Mouse (Mus musculus) spleen, adult 2 months (tissue): ENCODE measurements around the gene Tmem141. TPM values are rescaled to one million over a fixed set of nuclear protein-coding genes. Genes with fewer than 3 reads are reported as not detected.
A peak's percentile ranks its signal among the peaks of the same experiment; 100 is the strongest.

ENCODE experiments used
- DNase-seq, 2 experiments: peaks; one replicate each; pipeline versions ENCODE4 v3.0.0 to v3.0.0-alpha.2; 2012 to 2021; ENCODE audit warnings: low spot score in 2 of 2, low read depth in 1 of 2
- H3K27ac ChIP-seq: fragments of 200-500 bp; 2 replicates; pipeline ENCODE4 v1.5.1; 2012; ENCODE audit warnings: low read length, inconsistent platforms; ENCODE audit not compliant: insufficient read depth
- H3K27me3 ChIP-seq: fragments of 200-500 bp; 2 replicates; pipeline ENCODE4 v1.6.1; 2012; ENCODE audit warnings: mild to moderate bottlenecking, moderate library complexity, low read length, inconsistent platforms; ENCODE audit not compliant: control insufficient read depth, insufficient read depth
- H3K36me3 ChIP-seq: fragments of 200-500 bp; 2 replicates; pipeline ENCODE4 v1.6.1; 2012; ENCODE audit warnings: mild to moderate bottlenecking, low read length, inconsistent platforms; ENCODE audit not compliant: control insufficient read depth, insufficient read depth
- H3K4me1 ChIP-seq: fragments of 200-500 bp; 2 replicates; pipeline ENCODE4 v1.6.1; 2011; ENCODE audit warnings: inconsistent platforms; ENCODE audit not compliant: control insufficient read depth, insufficient read depth, insufficient read length
- H3K4me3 ChIP-seq: fragments of 200-500 bp; 2 replicates; pipeline ENCODE4 v1.5.1; 2011; ENCODE audit warnings: mild to moderate bottlenecking, inconsistent platforms; ENCODE audit not compliant: insufficient read depth, insufficient read length; ENCODE audit errors: extremely low read depth
- CTCF ChIP-seq: fragments of 200-500 bp; IDR thresholded peaks from 2 replicates; pipeline ENCODE4 v1.5.1; 2011; ENCODE audit warnings: mild to moderate bottlenecking, inconsistent platforms; ENCODE audit not compliant: insufficient read depth, insufficient read length, insufficient replicate concordance; ENCODE audit errors: extremely low read depth
- POLR2A ChIP-seq: fragments of 200-500 bp; IDR thresholded peaks from 2 replicates; pipeline ENCODE4 v1.6.1; 2011; ENCODE audit warnings: low read depth, low read length, inconsistent platforms
- WGBS: fragments of 180-500 bp; shearing (Covaris S2); methylation state at CpG from one replicate; pipeline ENCODE4 v1.1.7; 2018; 5-methylcytosine and 5-hydroxymethylcytosine counted together
- polyA plus RNA-seq: library from polyadenylated mRNA; depleted of rRNA; stranded (reverse); fragments of >200 nt; gene quantifications from 2 replicates; pipeline ENCODE4 v1.2.3, GENCODE M21; 2012

The Tmem141 gene
- polyA plus RNA-seq, 1 experiment = 16.8 TPM

DNA sequence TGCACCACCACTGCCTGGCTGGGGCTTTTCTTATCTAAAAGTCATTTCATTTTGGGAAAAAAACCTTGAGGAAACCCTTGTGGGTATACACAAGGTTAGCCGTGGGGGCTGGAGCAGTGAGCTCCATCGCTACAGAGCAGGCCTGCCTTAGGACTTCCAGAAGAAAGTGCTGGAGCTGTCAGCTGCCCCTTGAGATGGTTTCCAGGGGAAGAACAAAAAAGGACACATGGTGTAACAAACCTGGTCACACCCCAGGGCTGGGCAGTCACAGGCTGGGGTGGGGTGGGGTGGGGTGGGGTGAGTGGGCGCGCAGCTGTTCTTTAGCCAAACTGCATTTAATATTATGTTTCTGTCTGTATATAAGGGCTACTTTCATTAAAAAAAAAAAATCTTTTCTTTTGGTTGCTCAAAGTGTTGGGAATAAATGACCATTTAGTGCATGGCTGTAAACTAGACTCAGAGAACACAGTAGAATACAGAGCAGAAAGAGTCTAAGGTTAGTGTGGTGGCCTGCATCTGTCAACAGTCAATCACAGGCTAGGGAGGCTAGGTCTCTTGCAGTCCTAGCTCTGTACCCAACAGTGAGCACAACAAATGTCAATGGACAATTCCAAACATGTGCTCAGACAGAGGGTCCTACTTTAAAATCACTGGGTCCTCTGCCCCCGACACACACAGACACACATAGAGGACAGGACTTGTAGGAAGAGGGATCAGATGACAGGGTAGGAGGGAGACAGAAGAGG is 24.9 kb downstream of the Tmem141 start:
- H3K27me3 ChIP-seq = no peaks in the 10 kb centered on the region
- no peak for TF ChIP-seq POLR2A
- TF ChIP-seq CTCF = no peak
- H3K27ac ChIP-seq = no peak overlapping the region
- 94% methylated on average over 5 of the region's 5 CpGs for WGBS
- peaks cover 40% of the 10 kb centered on the region for H3K36me3 ChIP-seq
- H3K4me1 ChIP-seq = no peaks in the 10 kb centered on the region
- H3K4me3 ChIP-seq = no peak overlapping the region
- no peak for DNase-seq

DNA sequence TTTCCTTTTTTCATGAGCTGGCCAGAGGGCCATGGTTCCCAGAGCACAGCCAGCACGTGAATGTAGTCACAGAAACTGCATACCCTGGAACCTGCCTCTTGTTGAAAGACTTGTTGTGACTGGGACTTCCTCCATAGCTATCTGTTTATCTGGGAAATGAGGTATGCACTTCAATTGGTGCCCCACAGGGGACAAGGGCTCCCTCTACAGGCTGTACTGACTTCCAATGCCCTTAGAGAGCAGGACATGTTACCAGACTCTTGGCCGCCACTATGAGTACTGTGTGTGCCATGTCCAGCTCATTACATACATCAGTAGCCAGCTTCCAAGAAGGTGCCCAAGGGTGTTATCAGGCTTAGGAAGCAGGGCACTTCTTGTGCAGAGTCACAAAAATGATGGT is 29.9 kb downstream of the Tmem141 start:
- H3K27ac ChIP-seq = no peak overlapping the region
- TF ChIP-seq POLR2A (no peak), CTCF (peak; percentile 26; the same call in 1 of the 2 replicates)
- DNase-seq = peak in 1 of 2 experiments; percentile 33
- H3K27me3 ChIP-seq = no peaks in the 10 kb centered on the region
- WGBS = 72% methylated on average over 2 of the region's 2 CpGs
- H3K36me3 ChIP-seq = peaks cover 19% of the 10 kb centered on the region
- H3K4me3 ChIP-seq = no peak overlapping the region
- H3K4me1 ChIP-seq = no peaks in the 10 kb centered on the region

DNA sequence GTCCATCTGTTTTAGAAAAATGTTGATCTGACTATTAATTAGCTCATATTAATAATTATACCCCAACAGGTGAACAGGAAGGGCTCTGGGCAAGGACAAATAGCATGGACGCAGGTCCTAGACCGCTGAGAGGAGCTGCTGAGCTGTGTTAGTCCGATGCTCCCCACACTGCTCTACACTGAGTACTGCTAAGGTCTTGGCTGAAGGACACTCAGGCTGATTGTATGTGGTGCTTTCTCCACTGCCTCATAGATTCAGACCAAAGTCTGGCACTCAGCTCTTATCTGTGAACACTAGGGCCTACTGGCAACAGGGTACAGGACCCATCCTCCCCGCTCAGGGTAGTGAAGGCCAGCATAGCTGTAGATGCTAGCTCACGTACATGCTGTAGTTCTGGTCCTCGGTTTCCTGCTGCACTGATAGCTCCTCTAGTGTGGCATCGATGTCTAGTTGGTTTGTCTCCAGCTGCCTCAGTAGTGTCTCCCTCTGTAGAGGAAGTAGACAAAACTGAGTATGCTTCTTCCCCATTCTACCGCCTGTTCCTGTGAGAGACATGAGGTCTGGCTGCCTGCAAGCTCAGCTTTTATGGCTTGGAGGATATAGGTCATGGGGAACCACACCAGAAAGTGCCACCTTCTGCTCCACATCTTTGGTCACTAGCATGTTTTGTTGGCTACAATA is 33.4 kb downstream of the Tmem141 start:
- Histone ChIP-seq H3K4me3 (no peak overlapping the region), H3K4me1 (no peaks in the 10 kb centered on the region), H3K36me3 (peaks cover 11% of the 10 kb centered on the region), H3K27me3 (no peaks in the 10 kb centered on the region), H3K27ac (no peak overlapping the region; the same call in 1 of the 2 replicates)
- WGBS = 78% methylated on average over 8 of the region's 8 CpGs
- TF ChIP-seq POLR2A (no peak), CTCF (no peak)
- DNase-seq = no peak

DNA sequence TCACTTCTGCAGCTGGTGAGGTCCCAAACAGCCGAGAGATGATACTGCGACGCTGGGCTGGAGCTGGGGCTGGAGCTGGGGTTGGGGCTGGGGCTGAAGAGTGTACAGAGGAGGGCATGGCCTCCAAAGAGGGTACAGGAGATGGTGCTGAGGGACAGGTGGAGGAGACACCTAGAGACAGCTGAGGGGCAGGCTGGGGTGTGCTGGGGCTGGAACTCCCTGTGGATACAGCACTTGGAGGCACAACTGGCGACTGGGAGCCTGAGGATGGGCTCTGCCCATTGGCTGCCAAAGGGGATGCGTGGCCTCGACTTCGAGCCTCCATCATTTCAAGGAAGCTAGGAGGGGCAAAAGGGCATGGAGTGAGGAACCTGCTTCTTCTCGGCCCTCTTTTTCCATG is 34.5 kb downstream of the Tmem141 start:
- DNase-seq = no peak
- H3K4me1 ChIP-seq = no peaks in the 10 kb centered on the region
- TF ChIP-seq POLR2A = no peak
- TF ChIP-seq CTCF = no peak
- WGBS = 91% methylated on average over 8 of the region's 8 CpGs
- H3K27me3 ChIP-seq = no peaks in the 10 kb centered on the region
- peaks cover 9% of the 10 kb centered on the region for H3K36me3 ChIP-seq
- H3K27ac ChIP-seq = no peak overlapping the region
- H3K4me3 ChIP-seq = no peak overlapping the region

DNA sequence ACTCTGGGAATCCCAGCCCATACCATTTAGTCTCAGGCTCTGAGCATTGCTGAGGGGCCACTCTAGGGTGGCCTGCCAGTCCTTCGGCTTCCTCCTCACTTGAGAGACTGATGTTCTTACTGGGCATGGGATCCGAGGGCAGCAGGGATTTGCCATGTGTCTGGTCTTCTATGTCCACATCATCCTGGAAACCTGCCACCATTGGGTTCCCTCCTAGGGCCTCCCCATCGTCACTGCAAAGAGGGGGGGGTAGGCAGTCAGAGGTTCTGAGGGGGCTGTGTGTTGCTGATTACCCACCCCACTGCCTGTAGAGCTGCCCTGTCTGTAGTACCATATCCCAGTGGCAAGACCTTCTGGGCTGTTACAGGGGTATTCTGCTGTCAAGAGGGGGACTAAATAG is 36.2 kb downstream of the Tmem141 start:
- H3K4me3 ChIP-seq = no peak overlapping the region
- DNase-seq = no peak
- peaks cover 9% of the 10 kb centered on the region for H3K36me3 ChIP-seq
- WGBS = 84% methylated on average over 3 of the region's 3 CpGs
- peaks cover 3% of the 10 kb centered on the region; the same call in 1 of the 2 replicates for H3K4me1 ChIP-seq
- no peak overlapping the region for H3K27ac ChIP-seq
- TF ChIP-seq CTCF = no peak
- TF ChIP-seq POLR2A = no peak
- no peaks in the 10 kb centered on the region for H3K27me3 ChIP-seq

DNA sequence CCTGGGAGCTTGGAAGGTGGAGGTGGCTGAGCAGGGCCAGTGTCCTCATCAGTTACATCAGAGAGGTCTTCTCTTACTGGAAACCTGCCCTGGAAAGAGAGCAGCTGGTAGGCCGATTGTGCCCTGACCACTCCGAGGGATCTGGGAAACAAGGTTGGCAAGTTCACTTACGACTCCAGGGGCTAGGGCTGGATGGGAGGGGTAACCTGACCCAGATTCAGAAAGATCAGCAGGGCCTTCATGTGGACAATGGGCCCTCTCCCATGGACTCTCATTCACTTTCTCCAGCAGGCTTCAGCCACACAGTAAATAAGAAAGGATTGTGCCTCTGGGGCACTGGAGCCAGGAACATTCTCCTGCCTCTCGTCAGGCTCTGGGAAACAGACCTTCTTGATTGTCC is 36.9 kb downstream of the Tmem141 start:
- DNase-seq = no peak
- Histone ChIP-seq H3K4me3 (no peak overlapping the region), H3K27ac (no peak overlapping the region), H3K27me3 (peaks cover under 1% of the 10 kb centered on the region; the same call in 1 of the 2 replicates), H3K36me3 (peaks cover 9% of the 10 kb centered on the region), H3K4me1 (peaks cover 7% of the 10 kb centered on the region; the same call in 1 of the 2 replicates)
- 93% methylated on average over 4 of the region's 4 CpGs for WGBS
- TF ChIP-seq CTCF (no peak), POLR2A (no peak)
